Mouse (Mus musculus) left cerebral cortex, postnatal 14 days (tissue): Measurements from ENCODE around the gene Usp4. TPM values are rescaled to one million over a fixed set of nuclear protein-coding genes. Genes with fewer than 3 reads are reported as not detected.
A peak's percentile ranks its signal among the peaks of the same experiment; 100 is the strongest.
"Not testable (repeated sequence)": the region's sequence is repeated elsewhere in the genome, so short reads cannot be mapped to it uniquely, and the experiment has no call there.

Experiments used
- DNase-seq, 2 experiments: peaks; one replicate each; pipeline ENCODE4 v3.0.0; 2021 to 2022; ENCODE audit warnings: low spot score in 2 of 2, mixed read lengths in 1 of 2
- intact Hi-C: fragments of 180-260 bp; cut with DNase I; formaldehyde crosslinking; loops from one replicate; pipeline ENCODE4 v1.15.1; 2025
- long read RNA-seq, 2 experiments: library from polyadenylated mRNA; stranded (forward); transcript quantifications; one replicate each; pipeline ENCODE4 v2.0.0; 2021
- total RNA-seq, 2 experiments: library from RNA; stranded (reverse); gene quantifications; 2 replicates each; pipeline ENCODE4 v1.2.3; 2021

Usp4 gene
- 100 to 1,000 TPM; 115 to 122 TPM for total RNA-seq
- long read RNA-seq, experiment 1, transcript Usp4-201 (22 exons, 3,662 nt) = major isoform, 120 of 168 reads
- long read RNA-seq, experiment 1, partial matches to known transcripts = 6 of 168 reads
- long read RNA-seq, experiment 1, other reads (novel, unspliced or antisense) = 36 of 168 reads
- long read RNA-seq, experiment 2, transcript Usp4-201 (22 exons, 3,662 nt) = major isoform, 91 of 140 reads
- long read RNA-seq, experiment 2, partial matches to known transcripts = 7 of 140 reads
- long read RNA-seq, experiment 2, other reads (novel, unspliced or antisense) = 34 of 140 reads

- peak; percentile 89 to 90 for DNase-seq
- intact Hi-C loops = loop anchor here (1.0 kb wide), 1 partner anchor 41 kb away; the partner anchor contains the start of genes Rhoa and Tcta
These were observed at the start of gene Usp4 for GRCm38 (mm10) chr9:108347540-108348289. Gene Usp4 (plus strand): TSS chr9:108347853.

DNA sequence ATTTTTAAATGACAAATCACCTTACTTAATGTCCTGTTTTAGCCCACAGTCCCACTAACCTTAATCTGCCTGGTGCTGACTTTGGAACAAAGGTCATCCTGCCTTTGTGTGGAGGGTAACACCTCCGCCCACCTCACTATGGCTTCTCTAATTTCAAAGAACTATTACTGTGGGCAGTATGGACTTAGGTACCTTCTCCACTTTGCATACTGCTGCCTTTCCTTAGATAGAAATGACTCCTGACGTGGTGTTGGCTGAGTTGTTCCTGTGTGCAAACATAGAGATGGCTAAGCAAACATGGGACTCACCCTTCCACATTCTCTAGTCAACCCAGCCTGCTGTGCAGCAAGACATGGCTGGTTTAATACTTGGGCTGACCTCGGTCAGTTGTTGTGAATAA, 45.8 kb upstream of the Usp4 start:
- DNase-seq = no peak
- intact Hi-C loops = no loop called here

DNA sequence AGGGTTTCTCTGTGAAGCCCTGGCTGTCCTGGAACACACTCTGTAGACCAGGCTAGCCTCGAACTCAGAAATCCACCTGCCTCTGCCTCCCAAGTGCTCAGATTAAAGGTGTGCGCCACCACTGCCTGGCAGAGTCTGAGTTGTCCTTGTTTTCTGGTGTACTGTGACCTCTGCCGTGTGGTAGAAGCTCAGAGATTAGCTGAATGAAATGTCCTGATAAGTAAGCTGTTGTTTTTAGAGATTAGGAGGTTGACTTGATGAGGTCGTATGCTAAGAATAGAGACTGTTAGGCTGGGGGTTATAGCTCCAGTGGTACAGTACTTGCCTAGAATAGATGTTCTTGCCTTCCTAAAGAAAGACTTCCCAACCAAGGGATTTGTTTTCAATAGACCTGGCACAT, 42.9 kb upstream of the Usp4 start:
- intact Hi-C loops = no loop called here
- no peak for DNase-seq

DNA sequence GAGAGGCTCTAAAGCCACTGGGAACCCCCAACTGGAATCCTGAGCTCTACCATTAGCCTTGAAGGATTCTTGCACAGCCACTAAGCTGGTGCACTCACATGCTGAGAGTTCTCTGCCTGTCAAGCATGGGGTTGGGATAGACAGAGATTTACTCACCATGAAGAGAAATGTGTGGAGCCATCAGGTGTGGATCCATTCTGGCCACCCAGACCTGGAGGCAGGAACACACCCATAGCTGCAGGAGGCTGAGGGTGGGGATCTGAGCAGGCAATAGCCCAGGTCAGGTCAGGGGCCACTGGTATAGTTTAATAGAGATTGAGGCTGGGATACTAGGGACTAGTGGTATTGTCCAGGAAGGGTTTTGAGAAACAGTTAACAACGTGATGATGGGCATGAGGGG, 42.5 kb upstream of the Usp4 start:
- DNase-seq = no peak
- intact Hi-C loops = no loop called here

GRCm38 (mm10) chr9:108305629-108306520, 41.8 kb upstream of the Usp4 start, which contains the start of the genes Rhoa and Tcta:
Gene Rhoa (plus strand): TSS chr9:108306129.
Gene Tcta (minus strand): TSS chr9:108306160.
- intact Hi-C loops = loop anchor here (1.0 kb wide), 1 partner anchor 41 kb away; the partner anchor contains the start of gene Usp4
- DNase-seq = peak; percentile 99 to 100

DNA sequence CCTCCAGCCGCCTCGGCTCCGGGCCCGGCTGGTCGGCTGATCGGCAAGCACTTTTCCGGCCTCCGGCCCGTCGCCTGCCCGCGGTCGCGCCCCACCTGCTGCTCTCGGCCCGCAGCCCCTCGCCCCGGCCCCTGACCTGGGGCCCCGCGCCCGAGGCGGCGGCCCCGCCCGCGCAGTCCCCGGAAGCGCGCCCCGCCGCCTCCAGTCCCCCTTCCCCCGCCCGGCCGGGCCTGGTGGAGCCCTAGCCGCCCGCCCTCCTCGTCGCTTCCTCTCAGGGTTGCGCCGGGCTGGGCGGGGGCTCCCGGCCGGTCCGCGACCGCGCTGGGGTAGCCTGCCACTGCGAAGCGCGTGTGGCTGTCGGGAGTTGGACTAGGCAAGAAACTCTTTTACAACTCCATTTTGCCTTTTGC, 41.1 kb upstream of the Usp4 start:
- DNase-seq = peak; percentile 46 to 62
- intact Hi-C loops = loop anchor here (1.0 kb wide), 1 partner anchor 41 kb away; the partner anchor contains the start of gene Usp4

- DNase-seq = no peak
- intact Hi-C loops = no loop called here
These were observed 40.4 kb upstream of the Usp4 start for GRCm38 (mm10) chr9:108307021-108307807.

DNA sequence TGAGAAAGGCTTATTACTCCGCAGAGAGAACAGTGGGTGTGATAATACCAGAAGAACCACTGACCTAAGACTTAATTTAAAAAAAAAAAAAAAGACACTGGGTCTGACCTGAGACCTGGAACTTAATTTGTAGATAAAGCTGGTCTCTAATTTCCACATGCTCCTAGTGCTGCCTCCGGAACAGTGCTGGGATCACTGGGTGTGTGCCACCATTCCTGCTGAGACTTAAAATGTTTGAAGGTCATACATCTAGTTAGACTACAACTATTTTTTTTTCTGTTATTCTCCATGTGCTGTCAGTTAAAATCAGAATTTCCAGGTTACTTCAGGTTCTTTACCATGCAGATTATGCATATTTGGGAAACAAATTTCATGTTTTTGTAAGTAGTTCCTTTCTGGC, 39.5 kb upstream of the Usp4 start:
- no peak for DNase-seq
- intact Hi-C loops = no loop called here

GRCm38 (mm10) chr9:108317572-108317971, 30.1 kb upstream of the Usp4 start:
- intact Hi-C loops = no loop called here
- DNase-seq = no peak

- DNase-seq = no peak
- intact Hi-C loops = no loop called here
These were observed 29.2 kb upstream of the Usp4 start for GRCm38 (mm10) chr9:108318462-108318861.

DNA sequence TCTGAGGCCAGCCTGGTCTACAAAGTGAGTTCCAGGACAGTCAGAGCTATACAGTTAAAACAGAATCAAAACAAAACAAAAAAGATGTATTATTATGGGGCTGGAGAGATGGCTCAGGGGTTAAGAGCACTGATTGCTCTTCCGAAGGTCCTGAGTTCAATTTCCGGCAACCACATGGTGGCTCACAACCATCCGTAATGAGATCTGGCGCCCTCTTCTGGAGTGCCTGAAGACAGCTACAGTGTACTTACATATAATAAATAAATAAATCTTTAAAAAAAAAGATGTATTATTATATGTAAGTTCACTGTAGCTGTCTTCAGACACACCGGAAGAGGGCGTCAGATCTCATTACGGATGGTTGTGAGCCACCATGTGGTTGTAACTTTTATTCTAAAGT, 25.6 kb upstream of the Usp4 start:
- intact Hi-C loops, DNase-seq: not testable (repeated sequence)

- intact Hi-C loops = no loop called here
- DNase-seq = no peak
These were observed 22.9 kb upstream of the Usp4 start for GRCm38 (mm10) chr9:108324784-108325183.

GRCm38 (mm10) chr9:108325811-108326210, 21.8 kb upstream of the Usp4 start:
- intact Hi-C loops = no loop called here
- no peak for DNase-seq

GRCm38 (mm10) chr9:108337848-108338550, 9.7 kb upstream of the Usp4 start:
- no peak for DNase-seq
- intact Hi-C loops = no loop called here

GRCm38 (mm10) chr9:108338551-108338885, 9.1 kb upstream of the Usp4 start:
- intact Hi-C loops = no loop called here
- DNase-seq = no peak

- peak; percentile 84 to 86 for DNase-seq
- intact Hi-C loops = no loop called here
These were observed 8.5 kb upstream of the Usp4 start, which contains the start of gene Gpx1 for GRCm38 (mm10) chr9:108338886-108339781. Gene Gpx1 (plus strand): TSS chr9:108338903.

- DNase-seq = peak in 1 of 2 experiments; percentile 15
These were observed 7.8 kb upstream of the Usp4 start for GRCm38 (mm10) chr9:108339886-108340257.

More at GRCm38 (mm10) chr9:108339886-108340257, 7.8 kb upstream of the Usp4 start:
- intact Hi-C loops = no loop called here
